Mouse (Mus musculus) kidney, adult 11 months (tissue): ENCODE measurements around the gene Rap1gap.

Experiments used
- DNase-seq: peaks from one replicate; pipeline ENCODE4 v3.0.0; 2022

Rap1gap gene

GRCm38 (mm10) chr4:137664433-137664979 is at the start of gene Rap1gap:
Gene Rap1gap (plus strand): TSS chr4:137664726.
- DNase-seq, result no peak

GRCm38 (mm10) chr4:137622847-137623246 is 41.7 kb upstream of the Rap1gap start:
- no peak for DNase-seq

- no peak for DNase-seq
These were observed 36.9 kb upstream of the Rap1gap start for GRCm38 (mm10) chr4:137627476-137628235.

DNA sequence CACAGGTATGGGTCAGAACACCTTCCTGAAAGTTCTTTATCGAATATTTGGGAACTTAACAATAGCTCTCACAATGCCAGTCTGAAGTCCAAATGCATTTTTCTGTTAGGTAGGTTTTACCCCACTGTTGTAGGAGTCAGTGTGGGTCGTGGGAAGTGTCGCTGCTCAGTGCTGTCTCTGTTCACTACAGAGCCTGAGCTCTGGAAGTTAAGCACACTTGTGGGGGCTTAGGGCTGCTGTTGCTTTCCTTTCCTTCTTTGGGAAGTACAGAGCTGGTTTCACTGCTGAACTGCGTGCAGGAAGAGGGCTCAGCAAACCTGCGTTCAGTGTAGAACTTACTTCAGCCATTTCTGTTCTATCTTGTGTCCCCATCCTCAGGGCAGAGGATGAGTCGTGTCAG is 36.1 kb upstream of the Rap1gap start:
- no peak for DNase-seq

DNA sequence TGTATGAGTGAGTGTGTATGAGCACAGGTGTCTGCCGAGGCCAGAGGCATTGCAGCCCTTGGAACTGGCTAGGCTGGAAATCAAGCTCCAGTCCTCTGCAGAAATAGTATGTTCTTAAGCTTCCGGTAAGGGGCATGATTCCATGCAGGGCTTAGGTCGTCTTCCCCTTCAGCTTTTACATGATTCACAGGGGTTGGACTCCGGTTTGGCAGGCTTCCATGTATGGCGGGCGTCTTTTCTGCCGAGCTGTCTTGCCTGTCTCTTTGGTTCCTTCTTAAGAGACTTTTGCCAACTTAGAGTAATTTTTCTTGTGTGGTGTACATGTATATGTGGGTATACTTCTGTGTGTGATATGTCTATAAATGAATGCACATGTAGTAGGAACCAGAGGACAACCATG is 35.2 kb upstream of the Rap1gap start:
- no peak for DNase-seq

GRCm38 (mm10) chr4:137630153-137630552 is 34.4 kb upstream of the Rap1gap start:
- DNase-seq, result no peak

- peak; percentile 60 for DNase-seq
These were observed 32.9 kb upstream of the Rap1gap start for GRCm38 (mm10) chr4:137631596-137631995.

DNA sequence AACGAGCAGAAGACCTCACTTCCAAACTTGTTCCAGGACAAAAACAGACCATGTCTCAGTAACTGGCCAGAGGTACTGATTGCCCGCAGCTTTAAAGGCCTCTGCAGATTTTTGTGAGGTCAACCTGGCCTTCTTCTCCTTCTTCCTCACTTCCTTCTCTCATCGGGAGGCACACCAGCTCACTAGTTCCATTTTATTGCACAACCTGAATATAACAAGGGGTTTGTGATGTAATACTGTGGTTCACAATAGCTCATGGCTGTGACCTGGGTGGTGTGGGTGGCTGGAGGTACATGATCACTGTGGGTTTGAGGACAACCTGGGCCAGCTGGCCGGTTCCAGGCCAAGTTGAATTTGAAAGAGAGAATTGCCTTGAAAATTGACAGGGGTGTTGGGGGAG is 31.1 kb upstream of the Rap1gap start:
- DNase-seq, result no peak

DNA sequence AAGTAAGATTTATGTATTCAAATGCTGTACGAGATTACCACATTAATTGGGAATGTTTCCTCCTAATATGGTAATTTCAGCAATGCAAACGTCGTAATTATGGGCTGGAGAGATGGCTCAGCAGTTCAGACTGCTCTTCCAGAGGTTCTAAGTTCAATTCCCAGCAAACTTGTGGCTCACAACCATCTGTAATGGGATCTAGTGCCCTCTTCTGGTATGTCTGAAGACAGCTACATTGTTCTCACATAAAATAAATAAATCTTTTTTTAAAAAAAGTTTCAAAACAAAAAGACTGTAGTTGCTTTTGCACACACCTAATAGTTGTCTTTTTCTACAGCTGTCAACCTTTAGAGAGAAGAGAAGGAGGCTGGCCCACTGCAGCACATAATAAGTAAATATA is 27.9 kb upstream of the Rap1gap start:
- no peak for DNase-seq

DNA sequence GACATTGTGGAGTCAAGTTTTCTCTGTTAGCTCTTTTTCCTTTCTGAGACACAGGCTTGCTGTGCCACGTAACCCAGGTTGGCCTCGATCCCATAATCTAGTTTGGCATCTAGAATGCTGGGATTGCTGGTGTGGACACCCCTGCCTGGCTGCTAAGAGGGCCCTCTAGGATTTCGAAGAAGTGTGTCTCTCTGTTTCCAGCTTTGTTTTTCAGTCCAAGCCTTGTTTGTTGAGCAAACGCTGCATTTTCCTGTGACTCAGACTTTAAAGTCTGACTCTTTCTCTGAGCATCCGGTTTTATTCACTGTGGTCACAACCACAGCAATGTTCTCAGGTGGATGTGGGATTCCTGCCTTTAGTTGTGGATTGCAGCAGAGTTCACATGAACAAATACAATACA is 23.0 kb upstream of the Rap1gap start:
- DNase-seq, result no peak

DNA sequence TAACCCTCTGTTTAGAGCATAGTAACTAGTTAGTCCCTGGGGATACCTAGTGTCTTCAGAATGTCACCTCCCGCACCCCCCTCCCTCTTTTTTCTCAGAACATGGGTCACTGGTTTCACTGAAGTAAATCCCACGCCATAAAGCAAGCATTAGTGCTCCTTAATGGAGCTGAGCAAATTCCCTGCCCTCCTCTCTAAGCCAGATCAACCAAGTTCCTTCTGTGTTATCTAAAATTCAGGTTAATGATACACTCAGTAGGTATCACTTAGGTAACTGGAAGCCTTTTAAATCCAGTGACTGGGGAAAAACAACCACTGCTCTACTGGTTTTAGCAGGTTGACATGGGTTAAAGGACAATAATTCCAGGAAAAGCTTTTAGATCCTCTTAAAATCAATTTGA is 22.4 kb upstream of the Rap1gap start:
- no peak for DNase-seq

GRCm38 (mm10) chr4:137643459-137643858 is 21.1 kb upstream of the Rap1gap start:
- DNase-seq, result no peak

DNA sequence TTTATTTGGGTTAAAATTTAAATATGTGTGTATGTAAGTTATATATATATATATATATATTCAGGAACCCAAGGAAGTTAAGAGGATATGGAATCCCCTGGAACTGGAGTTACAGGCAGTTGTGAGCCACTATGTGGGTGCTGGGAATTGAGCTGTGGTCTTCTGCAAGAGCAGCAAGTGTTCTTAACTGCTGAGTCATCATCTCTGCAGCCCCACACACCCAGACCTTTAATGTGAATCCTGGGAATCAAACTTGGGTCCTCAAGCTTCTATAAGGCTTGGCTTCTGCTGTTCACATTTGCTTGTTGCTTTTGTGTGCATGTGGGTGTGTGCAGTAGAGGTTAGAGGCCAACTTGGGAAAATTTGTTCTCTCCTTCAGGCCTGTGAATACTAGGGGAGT is 18.3 kb upstream of the Rap1gap start:
- DNase-seq, result no peak

GRCm38 (mm10) chr4:137647648-137648047 is 16.9 kb upstream of the Rap1gap start:
- DNase-seq, result no peak

GRCm38 (mm10) chr4:137648230-137648629 is 16.3 kb upstream of the Rap1gap start:
- no peak for DNase-seq

GRCm38 (mm10) chr4:137650912-137651311 is 13.6 kb upstream of the Rap1gap start:
- no peak for DNase-seq

DNA sequence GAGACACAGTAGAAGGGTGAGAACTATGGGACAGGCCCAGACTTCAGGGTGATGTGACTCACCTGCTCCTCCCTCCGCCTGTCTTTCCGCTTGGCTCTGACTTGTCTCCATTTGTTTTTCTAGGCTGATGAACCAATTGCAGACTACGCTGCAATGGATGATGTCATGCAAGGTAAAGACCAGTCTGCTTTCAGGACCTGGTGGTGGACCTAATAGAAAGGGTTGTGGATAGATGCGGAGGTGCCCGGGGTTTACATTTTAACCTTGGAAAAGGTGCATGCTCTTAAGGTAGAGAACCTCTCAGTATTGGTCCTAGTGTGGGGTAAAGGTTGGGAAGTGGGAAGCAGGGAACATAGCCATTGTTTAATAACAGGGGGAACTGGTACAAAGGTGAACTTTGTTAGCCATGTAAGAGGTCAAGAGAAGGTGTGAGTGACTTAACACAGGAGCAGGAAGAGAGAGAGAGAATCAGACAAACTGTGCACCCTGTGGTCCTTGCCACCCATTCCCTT is 11.6 kb upstream of the Rap1gap start:
- DNase-seq, result no peak

DNA sequence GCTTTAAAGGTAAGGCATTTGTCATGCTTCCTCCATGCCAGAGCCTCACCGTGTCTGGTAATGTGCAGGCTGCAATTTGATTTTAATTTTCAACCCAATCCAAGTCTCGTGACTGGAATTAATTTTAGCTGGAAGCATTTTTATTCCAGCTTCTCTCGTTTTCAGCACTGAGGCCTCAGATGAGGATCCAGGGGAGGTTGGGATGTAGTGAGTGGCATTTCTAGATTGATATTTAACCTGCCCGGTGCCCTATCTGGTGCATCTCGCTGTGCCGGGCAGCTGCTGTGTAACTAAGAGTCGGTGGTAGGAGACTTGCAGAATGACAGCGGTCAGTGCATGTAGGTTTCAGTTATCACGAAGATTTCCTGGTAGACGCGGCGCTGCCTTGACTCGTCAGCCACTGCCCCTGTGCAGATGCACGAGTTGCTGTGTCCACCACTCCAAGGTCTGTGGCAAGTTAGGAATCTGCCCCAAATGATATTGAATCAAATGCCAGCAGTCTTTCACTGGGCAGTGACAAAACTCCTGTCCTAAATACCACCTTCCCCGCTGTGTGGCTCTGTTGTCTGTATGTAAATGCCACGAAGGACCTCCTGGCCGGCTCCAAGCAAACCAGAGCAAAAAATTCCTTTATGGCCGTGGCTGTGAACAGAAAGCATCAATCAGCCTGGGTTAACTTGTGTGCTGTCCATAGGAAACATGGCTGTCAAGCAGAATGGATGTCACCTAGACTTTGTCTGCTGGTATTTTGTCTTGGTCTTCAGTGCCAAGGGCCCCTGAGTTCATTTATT is 9.1 kb upstream of the Rap1gap start:
- DNase-seq, result no peak

- DNase-seq, result no peak
These were observed 6.9 kb upstream of the Rap1gap start for GRCm38 (mm10) chr4:137657674-137658073.

DNA sequence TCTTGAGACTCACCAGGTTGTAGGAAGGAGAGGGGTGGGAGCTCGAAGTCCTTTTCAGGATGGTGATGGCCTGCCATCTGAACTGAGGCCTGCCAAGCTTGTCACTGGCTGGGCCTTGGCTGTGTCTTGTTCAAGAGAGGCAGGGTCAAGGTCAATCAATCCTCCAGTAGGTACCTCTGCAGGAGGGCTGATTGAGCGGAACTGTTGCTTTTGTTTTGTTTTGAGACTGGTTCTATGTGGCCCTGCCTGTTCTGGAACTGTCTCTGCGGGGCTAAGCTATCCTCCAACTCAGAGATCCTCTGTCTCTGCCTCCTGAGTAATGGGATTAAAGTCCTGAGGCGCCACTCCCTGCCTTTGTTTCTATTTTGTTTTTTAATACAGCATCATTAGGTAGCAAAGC is 5.0 kb upstream of the Rap1gap start:
- no peak for DNase-seq

DNA sequence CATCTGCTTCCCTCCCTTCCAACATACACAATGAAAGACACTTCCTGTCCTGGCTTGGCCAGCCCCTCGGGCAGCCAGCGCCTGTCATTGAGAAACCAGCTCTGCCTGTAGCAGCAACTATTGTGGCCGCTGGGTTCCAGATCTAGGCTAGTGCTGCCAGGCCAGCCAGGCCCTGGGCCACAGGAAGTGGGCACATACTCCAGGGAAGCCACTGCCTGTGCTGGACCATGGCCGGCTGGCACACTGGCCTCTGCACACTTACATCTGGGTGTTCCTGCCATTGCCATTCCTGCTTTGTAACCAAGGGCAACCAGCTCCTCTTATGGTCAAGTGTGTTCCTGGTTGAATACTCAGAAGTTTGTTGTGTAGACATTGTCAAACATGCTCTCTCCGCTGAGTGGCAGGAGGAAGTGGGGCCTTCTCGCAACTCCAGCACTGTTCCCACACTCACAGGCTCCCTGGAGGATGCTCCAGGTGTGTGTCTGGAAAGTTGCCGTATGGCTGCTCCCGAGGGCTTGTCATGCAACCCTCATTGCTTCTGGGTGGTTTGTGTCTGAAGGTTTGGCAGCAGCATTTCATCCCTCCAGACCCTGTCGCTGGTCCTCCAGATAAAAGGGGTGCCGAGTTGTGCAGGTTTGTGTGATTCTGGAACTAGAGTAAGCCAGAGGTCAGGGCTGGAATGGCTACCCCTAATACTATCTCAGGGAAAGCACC is 4.0 kb upstream of the Rap1gap start:
- DNase-seq, result no peak

DNA sequence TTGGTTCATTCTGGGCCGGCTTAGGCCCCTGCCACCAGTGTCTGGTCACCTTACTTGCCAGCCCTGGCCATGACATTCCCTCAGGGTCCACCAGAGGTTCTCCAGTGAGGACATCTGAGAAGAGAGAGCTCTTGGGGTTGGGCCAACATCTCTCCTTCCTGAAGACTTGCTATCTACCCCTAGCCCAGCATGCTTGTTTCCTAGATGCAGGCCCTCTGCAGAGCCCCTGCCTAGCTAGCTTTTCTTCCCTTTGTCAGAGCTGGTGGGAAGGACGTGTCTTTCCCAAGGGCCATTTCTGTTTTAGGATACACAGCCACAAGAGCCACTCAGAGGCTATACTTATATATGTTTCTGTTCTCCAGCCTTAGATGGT is 3.5 kb upstream of the Rap1gap start:
- DNase-seq, result no peak

DNA sequence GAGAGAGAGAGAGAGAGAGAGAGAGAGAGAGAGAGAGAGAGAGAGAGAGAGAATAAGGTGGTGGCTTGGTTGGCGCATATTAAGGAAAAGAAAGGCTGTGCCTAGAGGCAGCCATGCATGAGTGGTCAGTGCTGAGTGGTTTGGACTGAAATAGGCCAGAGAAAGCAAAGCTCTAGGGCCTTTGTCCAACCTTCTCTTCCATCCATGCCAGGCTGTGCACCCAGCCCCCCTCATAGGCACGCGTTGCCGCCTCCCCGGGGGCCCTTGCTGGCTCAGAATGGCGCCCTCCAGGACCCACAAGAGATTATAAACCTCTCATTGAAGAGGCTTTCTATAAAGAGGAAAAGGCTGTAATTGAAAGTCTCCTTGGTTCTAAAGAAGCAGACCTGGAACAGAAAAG is 3.0 kb upstream of the Rap1gap start:
- DNase-seq, result peak; percentile 59
